Mouse (Mus musculus): ENCODE data around the gene Lbp. TPM values are rescaled to one million over a fixed set of nuclear protein-coding genes. Genes with fewer than 3 reads are reported as not detected.

Gene Lbp
- polyA plus RNA-seq, 1 experiment from 2014 or later: 4.4 TPM

GRCm38 (mm10) chr2:158373516-158373915, 67.2 kb downstream of the Lbp start:
- Histone ChIP-seq H3K36me3 (ENCODE audit: control insufficient read depth, insufficient read depth, low read length) (no peaks in the 10 kb centered on the region), H3K27ac (ENCODE audit: low read depth) (no peak overlapping the region), H3K9ac (ENCODE audit: low read length) (no peak overlapping the region), H3K4me3 (ENCODE audit: low read depth, low read length) (no peak overlapping the region), H3K4me1 (replicated peaks; ENCODE audit: control insufficient read depth, insufficient read depth, low read length) (peaks cover 4% of the 10 kb centered on the region; the same call in 1 of the 2 replicates), H3K27me3 (replicated peaks; ENCODE audit: control insufficient read depth, insufficient read depth, low read length) (peaks cover 20% of the 10 kb centered on the region), H3K9me3 (ENCODE audit: control insufficient read depth, low read length) (no peaks in the 10 kb centered on the region), H3K4me2 (ENCODE audit: low read length) (no peak overlapping the region)
- DNase-seq (ENCODE audit: low spot score) (no peak), ATAC-seq (replicated peaks; ENCODE audit: low FRiP score, low TSS enrichment, low read depth) (no peak)
- WGBS: 65% methylated on average over 7 of the region's 7 CpGs

DNA sequence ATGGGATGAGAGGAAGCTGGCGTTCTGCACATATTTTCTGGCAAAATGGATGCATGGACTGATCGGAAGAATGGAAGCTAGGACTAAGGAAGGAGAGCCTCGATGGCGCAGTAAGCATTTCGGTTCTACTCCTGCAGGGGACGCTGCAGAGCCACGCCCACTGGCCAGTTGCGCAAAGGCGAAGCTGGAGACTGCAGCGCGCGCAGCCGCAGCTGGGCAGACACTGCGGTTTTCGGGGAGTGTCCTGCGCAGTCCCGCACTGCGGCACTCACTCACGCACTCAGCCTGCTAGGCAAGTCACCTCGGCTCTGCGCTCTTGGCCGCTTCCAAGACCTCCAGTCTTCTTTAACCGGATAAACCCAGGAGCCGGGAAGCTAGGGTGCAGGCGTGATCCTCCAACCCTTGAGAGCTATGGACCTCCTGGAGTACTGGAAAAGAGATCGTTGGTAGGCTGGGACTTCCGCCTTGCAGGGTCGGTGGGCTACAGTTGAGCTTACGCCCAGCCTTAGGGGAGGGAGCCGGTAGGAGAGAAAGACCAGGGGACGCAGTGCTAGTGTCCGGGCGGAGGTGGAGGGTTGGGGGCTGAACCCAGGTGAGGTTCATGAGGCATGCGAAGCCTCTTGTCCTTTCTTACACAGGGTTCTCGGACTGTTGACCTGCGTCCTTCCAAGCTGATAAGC, 69.3 kb downstream of the Lbp start, which contains the start of gene Snhg11:
Gene Snhg11, plus strand, starts transcription at position 196 of the 680 bp plus-strand sequence.
- ATAC-seq (replicated peaks; ENCODE audit: low FRiP score, low TSS enrichment, low read depth) (0 out of 2 replicates have a peak, but pooled peaks have one; percentile 32), DNase-seq (ENCODE audit: low spot score) (peak; percentile 77)
- Histone ChIP-seq H3K36me3 (ENCODE audit: control insufficient read depth, insufficient read depth, low read length) (no peaks in the 10 kb centered on the region), H3K9ac (ENCODE audit: low read length) (peak within 1 kb of the TSS; percentile 25), H3K4me3 (ENCODE audit: low read depth, low read length) (peak within 1 kb of the TSS; percentile 33), H3K27ac (ENCODE audit: low read depth) (no peak within 1 kb of the TSS), H3K9me3 (ENCODE audit: control insufficient read depth, low read length) (no peaks in the 10 kb centered on the region), H3K4me1 (replicated peaks; ENCODE audit: control insufficient read depth, insufficient read depth, low read length) (peaks cover 4% of the 10 kb centered on the region; the same call in 1 of the 2 replicates), H3K4me2 (ENCODE audit: low read length) (peak within 1 kb of the TSS; percentile 60), H3K27me3 (replicated peaks; ENCODE audit: control insufficient read depth, insufficient read depth, low read length) (peaks cover 20% of the 10 kb centered on the region)
- WGBS: 2% methylated on average over 36 of the region's 36 CpGs

DNA sequence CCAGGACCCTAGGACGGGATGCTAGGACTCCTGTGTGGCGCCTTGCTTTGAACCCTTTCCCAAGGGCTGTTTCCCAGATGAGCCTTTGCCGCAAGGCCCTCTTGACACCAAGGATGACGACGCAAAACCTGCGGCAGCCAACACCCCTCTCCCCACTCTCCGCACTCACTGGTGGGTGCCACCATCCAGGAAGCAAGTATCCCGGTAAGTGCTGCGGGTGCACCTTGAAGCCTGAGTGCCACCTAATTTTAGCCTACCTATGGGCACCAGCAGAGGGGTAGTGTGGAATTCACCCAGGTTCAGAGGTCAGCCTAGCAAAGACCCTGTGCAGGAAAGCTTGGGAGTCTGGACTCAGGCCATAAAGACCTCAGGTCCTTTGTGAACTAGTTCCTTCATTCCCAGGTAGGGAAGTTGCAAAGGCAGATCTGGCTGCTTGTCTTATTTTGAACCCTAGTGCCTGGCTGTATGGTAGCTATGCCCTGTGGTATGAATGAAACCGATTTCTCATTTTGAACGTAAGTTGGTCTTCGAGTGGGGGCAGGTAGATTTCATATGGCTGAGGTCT, 69.9 kb downstream of the Lbp start:
- H3K4me3 ChIP-seq (ENCODE audit: low read depth, low read length): peak overlapping the region; percentile 33; the same call in 1 of the 2 replicates
- 29% methylated on average over 12 of the region's 12 CpGs for WGBS
- H3K9ac ChIP-seq (ENCODE audit: low read length): no peak overlapping the region
- H3K4me2 ChIP-seq (ENCODE audit: low read length): peak overlapping the region; percentile 60
- H3K36me3 ChIP-seq (ENCODE audit: control insufficient read depth, insufficient read depth, low read length): no peaks in the 10 kb centered on the region
- DNase-seq (ENCODE audit: low spot score): no peak
- H3K4me1 ChIP-seq (replicated peaks; ENCODE audit: control insufficient read depth, insufficient read depth, low read length): peaks cover 4% of the 10 kb centered on the region; the same call in 1 of the 2 replicates
- ATAC-seq (replicated peaks; ENCODE audit: low FRiP score, low TSS enrichment, low read depth): no peak
- no peaks in the 10 kb centered on the region for H3K9me3 ChIP-seq (ENCODE audit: control insufficient read depth, low read length)
- H3K27ac ChIP-seq (ENCODE audit: low read depth): no peak overlapping the region
- H3K27me3 ChIP-seq (replicated peaks; ENCODE audit: control insufficient read depth, insufficient read depth, low read length): peaks cover 20% of the 10 kb centered on the region

DNA sequence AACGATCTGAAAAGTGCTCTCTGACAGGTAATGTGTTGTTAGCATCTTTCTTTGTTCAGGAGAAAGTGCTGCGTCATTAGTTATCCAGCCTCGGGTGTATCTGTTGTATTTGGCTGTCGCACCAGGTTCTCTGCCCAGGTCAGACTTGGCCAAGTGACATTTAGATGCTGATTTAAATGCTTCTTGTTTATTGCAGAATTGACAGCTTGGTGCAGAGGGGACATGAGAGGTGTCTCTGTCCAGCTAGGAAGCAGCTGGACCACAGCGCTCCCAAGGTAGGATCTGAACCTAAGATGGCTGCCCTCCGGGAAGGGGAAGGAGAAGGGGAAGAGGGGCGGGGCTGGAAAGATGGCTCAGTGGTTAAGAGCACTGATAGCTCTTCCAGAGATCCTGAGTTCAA, 70.5 kb downstream of the Lbp start:
- Histone ChIP-seq H3K27me3 (replicated peaks; ENCODE audit: control insufficient read depth, insufficient read depth, low read length) (peaks cover 20% of the 10 kb centered on the region), H3K4me1 (replicated peaks; ENCODE audit: control insufficient read depth, insufficient read depth, low read length) (peaks cover 4% of the 10 kb centered on the region; the same call in 1 of the 2 replicates), H3K4me2 (ENCODE audit: low read length) (no peak overlapping the region), H3K9ac (ENCODE audit: low read length) (no peak overlapping the region), H3K4me3 (ENCODE audit: low read depth, low read length) (no peak overlapping the region), H3K27ac (ENCODE audit: low read depth) (no peak overlapping the region), H3K9me3 (ENCODE audit: control insufficient read depth, low read length) (no peaks in the 10 kb centered on the region), H3K36me3 (ENCODE audit: control insufficient read depth, insufficient read depth, low read length) (no peaks in the 10 kb centered on the region)
- ATAC-seq (replicated peaks; ENCODE audit: low FRiP score, low TSS enrichment, low read depth): no peak
- no peak for DNase-seq (ENCODE audit: low spot score)
- WGBS: 64% methylated on average over 7 of the region's 7 CpGs

DNA sequence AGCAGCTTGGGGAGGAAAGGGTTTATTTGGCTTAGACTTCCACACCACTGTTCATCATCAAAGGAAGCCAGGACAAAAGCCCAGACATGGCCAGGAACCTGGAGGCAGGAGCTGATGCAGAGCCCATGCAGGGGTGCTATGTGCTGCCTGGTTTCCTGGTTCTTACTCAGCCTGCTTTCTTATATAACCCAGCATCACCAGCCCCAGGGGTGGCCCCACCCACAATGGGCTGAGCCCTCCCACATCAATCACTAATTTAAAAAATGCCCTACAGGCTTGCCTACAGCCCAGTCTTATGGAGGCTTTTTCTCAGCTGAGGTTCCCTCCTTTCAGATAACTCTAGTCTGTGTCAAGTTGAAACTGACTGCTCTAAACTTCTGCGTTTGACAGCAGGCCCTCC, 71.5 kb downstream of the Lbp start:
- no peak for ATAC-seq (replicated peaks; ENCODE audit: low FRiP score, low TSS enrichment, low read depth)
- WGBS: 84% methylated on average over 1 of the region's 1 CpGs

DNA sequence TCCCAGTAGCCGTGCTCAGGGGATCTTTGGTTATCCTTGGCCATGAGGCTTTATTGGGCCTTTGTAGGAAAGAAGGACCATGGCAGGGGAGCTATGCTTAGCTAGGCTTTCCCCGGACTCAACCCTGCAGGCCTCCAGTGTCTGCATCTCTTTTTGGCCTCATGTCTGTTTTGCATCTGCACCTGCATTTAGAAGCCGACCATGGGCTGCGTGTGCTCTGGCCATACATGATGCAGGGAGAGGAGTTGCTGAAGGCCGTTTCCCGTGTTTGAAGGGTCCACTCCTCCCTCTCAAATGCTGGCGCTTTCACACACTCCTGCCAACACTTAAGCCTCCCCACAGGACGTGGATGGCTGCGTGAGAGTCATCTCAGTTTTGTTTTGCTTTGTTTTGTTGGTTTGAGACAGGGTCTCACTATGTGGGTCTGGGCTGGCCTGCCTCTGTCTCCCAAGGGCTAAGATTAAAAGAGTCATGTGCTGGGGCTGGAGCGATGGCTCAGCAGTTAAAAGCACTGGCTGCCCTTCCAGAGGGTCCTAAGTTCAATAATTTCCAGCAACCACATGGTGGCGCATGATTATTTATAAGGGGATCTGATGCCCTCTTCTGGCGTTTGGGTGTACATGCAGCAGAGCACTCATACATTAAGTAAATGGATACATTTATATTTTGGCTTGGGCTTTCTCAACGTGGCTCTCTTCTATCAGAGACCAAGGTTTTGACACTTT, 73.2 kb downstream of the Lbp start:
- no peaks in the 10 kb centered on the region for H3K36me3 ChIP-seq (ENCODE audit: control insufficient read depth, insufficient read depth, low read length)
- 43% methylated on average over 13 of the region's 13 CpGs for WGBS
- peaks cover 4% of the 10 kb centered on the region; the same call in 1 of the 2 replicates for H3K4me1 ChIP-seq (replicated peaks; ENCODE audit: control insufficient read depth, insufficient read depth, low read length)
- H3K9me3 ChIP-seq (ENCODE audit: control insufficient read depth, low read length): no peaks in the 10 kb centered on the region
- DNase-seq (ENCODE audit: low spot score) (no peak), ATAC-seq (replicated peaks; ENCODE audit: low FRiP score, low TSS enrichment, low read depth) (no peak; the same call in 1 of the 2 replicates)
- H3K4me2 ChIP-seq (ENCODE audit: low read length): no peak overlapping the region
- no peak overlapping the region for H3K27ac ChIP-seq (ENCODE audit: low read depth)
- H3K4me3 ChIP-seq (ENCODE audit: low read depth, low read length): no peak overlapping the region
- no peak overlapping the region for H3K9ac ChIP-seq (ENCODE audit: low read length)
- H3K27me3 ChIP-seq (replicated peaks; ENCODE audit: control insufficient read depth, insufficient read depth, low read length): peaks cover 20% of the 10 kb centered on the region

More for the DNA sequence above, 71.5 kb downstream of the Lbp start:
- Histone ChIP-seq H3K4me2 (ENCODE audit: low read length) (no peak overlapping the region), H3K9me3 (ENCODE audit: control insufficient read depth, low read length) (no peaks in the 10 kb centered on the region), H3K27ac (ENCODE audit: low read depth) (no peak overlapping the region), H3K9ac (ENCODE audit: low read length) (no peak overlapping the region), H3K4me3 (ENCODE audit: low read depth, low read length) (no peak overlapping the region), H3K36me3 (ENCODE audit: control insufficient read depth, insufficient read depth, low read length) (no peaks in the 10 kb centered on the region), H3K27me3 (replicated peaks; ENCODE audit: control insufficient read depth, insufficient read depth, low read length) (peaks cover 20% of the 10 kb centered on the region), H3K4me1 (replicated peaks; ENCODE audit: control insufficient read depth, insufficient read depth, low read length) (peaks cover 4% of the 10 kb centered on the region; the same call in 1 of the 2 replicates)
- DNase-seq (ENCODE audit: low spot score): no peak

Other genes starting within 250 kb of the Lbp start
- 54.4 and 59.7 TPM in 2 replicates for gene Tgm2, start 160.1 kb upstream of the Lbp start, polyA plus RNA-seq (2014; fragmentation: Nextera tagmentation; extraction: Ambion mirVana)
- gene D630003M21Rik, start 77.3 kb upstream of the Lbp start, polyA plus RNA-seq (2014; fragmentation: Nextera tagmentation; extraction: Ambion mirVana): 1.5 and 1.8 TPM in 2 replicates
- not detected in 2 replicates for gene Bpi, start 48.4 kb upstream of the Lbp start, polyA plus RNA-seq (2014; fragmentation: Nextera tagmentation; extraction: Ambion mirVana)
- 5.5 and 6.1 TPM in 2 replicates for gene Snhg11, start 69.1 kb downstream of the Lbp start, polyA plus RNA-seq (2014; fragmentation: Nextera tagmentation; extraction: Ambion mirVana)
- gene Ralgapb, start 103.4 kb downstream of the Lbp start, polyA plus RNA-seq (2014; fragmentation: Nextera tagmentation; extraction: Ambion mirVana): 19.5 and 20.3 TPM in 2 replicates
- gene Adig, start 196.1 kb downstream of the Lbp start, polyA plus RNA-seq (2014; fragmentation: Nextera tagmentation; extraction: Ambion mirVana): not detected in 2 replicates
- 0.11 and 0.15 TPM in 2 replicates for gene Arhgap40, start 206.3 kb downstream of the Lbp start, polyA plus RNA-seq (2014; fragmentation: Nextera tagmentation; extraction: Ambion mirVana)

Measured in intestine, embryonic 14.5 days (tissue).